Comparison of ENCODE assay signal across 19 mouse cellular contexts in genomic region chr9:95803783-95804182, GRCm38 (mm10). TPM values are rescaled to one million over a fixed set of nuclear protein-coding genes. Genes with fewer than 3 reads are reported as not detected.
A peak's percentile ranks its signal among the peaks of the same experiment; 100 is the strongest.
DNase-seq lines count a peak whose midpoint lies in the region; ATAC-seq lines count a peak whose summit lies in the region.
"Had no signal": no experiment of that assay in that cellular context is flagged by ENCODE, and none has a peak within 500 bp of the region (broad histone marks: within the 10 kb centered on the region; RNA-seq: fewer than 3 reads in every experiment).

No protein-coding gene starts in this region.

- no peaks in the 10 kb centered on the region for H3K27me3 ChIP-seq in heart, embryonic 12.5 days (replicated peaks)
- no peaks in the 10 kb centered on the region for H3K27me3 ChIP-seq in megakaryocyte, embryonic 14.5 days (replicated peaks)
- H3K27me3 ChIP-seq: embryonic facial prominence, embryonic 13.5 days; forebrain, embryonic 12.5 days; intestine, embryonic 15.5 days had no signal

- no peak for DNase-seq in heart, postnatal 4 days
- DNase-seq in lung, postnatal 4 days: no peak
- no peak for DNase-seq in cerebellum, postnatal 14 days
- DNase-seq: adrenal gland, postnatal 10 days; cerebellum, adult 11 months; cerebellum, adult 8-10 months; cerebellum, postnatal 25 days; gastrocnemius, postnatal 14 days had no signal

- no peak overlapping the region for H3K4me2 ChIP-seq in heart, embryonic 12.5 days
- H3K4me2 ChIP-seq: embryonic facial prominence, embryonic 13.5 days; forebrain, embryonic 12.5 days; hindbrain, embryonic 14.5 days; intestine, embryonic 15.5 days had no signal

- no peak overlapping the region for H3K4me3 ChIP-seq in heart, embryonic 12.5 days
- peak overlapping the region; percentile 87 for H3K4me3 ChIP-seq in megakaryocyte, embryonic 14.5 days (replicated peaks)
- H3K4me3 ChIP-seq: embryonic facial prominence, embryonic 13.5 days; forebrain, embryonic 12.5 days; hindbrain, embryonic 10.5 days; intestine, embryonic 15.5 days had no signal

- no peaks in the 10 kb centered on the region for H3K36me3 ChIP-seq in heart, embryonic 12.5 days
- peaks cover 55% of the 10 kb centered on the region for H3K36me3 ChIP-seq in megakaryocyte, embryonic 14.5 days (replicated peaks; ENCODE audit: low read length)
- H3K36me3 ChIP-seq: embryonic facial prominence, embryonic 13.5 days; forebrain, embryonic 12.5 days; G1E; hindbrain, embryonic 10.5 days; intestine, embryonic 15.5 days had no signal

- H3K27ac ChIP-seq in heart, embryonic 12.5 days (ENCODE audit: poor library complexity, severe bottlenecking): peak overlapping the region; percentile 37
- H3K27ac ChIP-seq: embryonic facial prominence, embryonic 13.5 days; forebrain, embryonic 12.5 days; hindbrain, embryonic 10.5 days; hindbrain, embryonic 14.5 days; intestine, embryonic 15.5 days had no signal

- H3K9ac ChIP-seq in heart, embryonic 12.5 days: no peak overlapping the region
- H3K9ac ChIP-seq: embryonic facial prominence, embryonic 13.5 days; forebrain, embryonic 12.5 days; hindbrain, embryonic 14.5 days; intestine, embryonic 15.5 days had no signal

- peak; percentile 53; the same call in 1 of the 2 replicates for ATAC-seq in heart, embryonic 12.5 days (ENCODE audit: insufficient number of reproducible peaks, low FRiP score)
- no peak for ATAC-seq in megakaryocyte, adult 5-6 weeks (ENCODE audit: poor library complexity, severe bottlenecking)
- ATAC-seq in megakaryocyte progenitor cell, adult 5-6 weeks (replicated peaks; ENCODE audit: poor library complexity): peak; percentile 69
- ATAC-seq: forebrain, embryonic 16.5 days; intestine, embryonic 15.5 days had no signal

- H3K9me3 ChIP-seq in heart, embryonic 12.5 days (replicated peaks): no peaks in the 10 kb centered on the region
- H3K9me3 ChIP-seq in megakaryocyte, embryonic 14.5 days: no peaks in the 10 kb centered on the region
- H3K9me3 ChIP-seq: embryonic facial prominence, embryonic 13.5 days; forebrain, embryonic 12.5 days; G1E; hindbrain, embryonic 10.5 days; intestine, embryonic 15.5 days had no signal

- H3K4me1 ChIP-seq in heart, embryonic 12.5 days (replicated peaks): peaks cover 8% of the 10 kb centered on the region
- peaks cover 95% of the 10 kb centered on the region for H3K4me1 ChIP-seq in megakaryocyte, embryonic 14.5 days
- H3K4me1 ChIP-seq: embryonic facial prominence, embryonic 13.5 days; forebrain, embryonic 12.5 days; intestine, embryonic 15.5 days had no signal

- WGBS in heart, embryonic 12.5 days: 65% methylated on average over 3 of the region's 3 CpGs

RNA-seq across cellular contexts. Expression of gene Pls1, which starts 41.3 kb away (rescaled TPM):
- 1.1 and 2.3 TPM in 2 replicates for polyA plus RNA-seq in heart, embryonic 12.5 days (2016; fragmentation: Nextera tagmentation; extraction: Ambion mirVana)
- total RNA-seq in heart, postnatal 4 days (2021): under 1 TPM; 0.18 to 0.26 TPM
- 4.0 and 14.4 TPM in 2 replicates for polyA plus RNA-seq in megakaryocyte, embryonic 14.5 days (2012; ENCODE audit: insufficient read depth, low replicate concordance)
- total RNA-seq in megakaryocyte, adult 5-6 weeks (2015): 0.05 TPM in 1 of 2 replicates, not detected in the other
- total RNA-seq in megakaryocyte, adult 5-6 weeks (2017): 0.07 TPM in 1 of 2 replicates, not detected in the other
- total RNA-seq in megakaryocyte progenitor cell, adult 5-6 weeks (2015): 0.05 and 0.12 TPM in 2 replicates
- not detected in 2 replicates for total RNA-seq in megakaryocyte progenitor cell, adult 5-6 weeks (2017)
- polyA plus RNA-seq: G1E had no signal

RNA-seq across cellular contexts. Expression of gene Trpc1, which starts 53.6 kb away (rescaled TPM):
- 2.1 and 3.8 TPM in 2 replicates for polyA plus RNA-seq in heart, embryonic 12.5 days (2016; fragmentation: Nextera tagmentation; extraction: Ambion mirVana)
- 1 to 10 TPM; 8.2 to 9.5 TPM for total RNA-seq in heart, postnatal 4 days (2021)
- 1.4 and 14.1 TPM in 2 replicates for polyA plus RNA-seq in megakaryocyte, embryonic 14.5 days (2012; ENCODE audit: insufficient read depth, low replicate concordance)
- total RNA-seq in megakaryocyte, adult 5-6 weeks (2015): 0.66 TPM in 1 of 2 replicates, not detected in the other
- total RNA-seq in megakaryocyte, adult 5-6 weeks (2017): 0.12 TPM in 1 of 2 replicates, not detected in the other
- 0.39 TPM in 1 of 2 replicates, not detected in the other for total RNA-seq in megakaryocyte progenitor cell, adult 5-6 weeks (2015)
- 0.33 TPM in 1 of 2 replicates, not detected in the other for total RNA-seq in megakaryocyte progenitor cell, adult 5-6 weeks (2017)
- polyA plus RNA-seq: G1E had no signal

RNA-seq across cellular contexts. Expression of gene Atr, which starts 53.6 kb away (rescaled TPM):
- 15.7 and 17.2 TPM in 2 replicates for polyA plus RNA-seq in heart, embryonic 12.5 days (2016; fragmentation: Nextera tagmentation; extraction: Ambion mirVana)
- 10 to 100 TPM; 15.4 to 16.9 TPM for total RNA-seq in heart, postnatal 4 days (2021)
- 0.63 TPM in 1 of 2 replicates, not detected in the other for polyA plus RNA-seq in megakaryocyte, embryonic 14.5 days (2012; ENCODE audit: insufficient read depth, low replicate concordance)
- 12.7 and 13.0 TPM in 2 replicates for total RNA-seq in megakaryocyte, adult 5-6 weeks (2015)
- total RNA-seq in megakaryocyte, adult 5-6 weeks (2017): 21.6 and 22.5 TPM in 2 replicates
- total RNA-seq in megakaryocyte progenitor cell, adult 5-6 weeks (2015): 30.8 and 45.1 TPM in 2 replicates
- 34.3 and 56.1 TPM in 2 replicates for total RNA-seq in megakaryocyte progenitor cell, adult 5-6 weeks (2017)

Comparison
In these comparisons a context has a peak if more than half of its experiments do, and no peak if none do; other contexts are left out.
1. RNA of gene Trpc1, which starts 53.6 kb away (total RNA-seq): 8.2 to 9.5 TPM in heart, postnatal 4 days; 0.33 to 0.39 TPM in megakaryocyte progenitor cell, adult 5-6 weeks and 0.12 to 0.66 TPM in megakaryocyte, adult 5-6 weeks; every median in the first group is over 4 times any median in the second.